Mouse (Mus musculus) CH12.LX (cell line): Measurements from ENCODE around the gene Mgat4b. TPM values are rescaled to one million over a fixed set of nuclear protein-coding genes. Genes with fewer than 3 reads are reported as not detected.

Experiments used
- DNase-seq: peaks from one replicate; pipeline ENCODE4 v3.0.0-alpha.2; 2013; ENCODE audit errors: extremely low read depth
- H3K27ac ChIP-seq: 2 replicates; pipeline ENCODE4 v1.5.1; 2012; ENCODE audit warnings: low read depth, mild to moderate bottlenecking, control low read depth, moderate library complexity; ENCODE audit not compliant: insufficient read depth
- H3K27me3 ChIP-seq: replicated peaks from 2 replicates; pipeline ENCODE3; 2012; ENCODE audit warnings: inconsistent platforms
- H3K36me3 ChIP-seq, 2 experiments: replicated peaks in 1 of 2; 2 replicates each; pipeline versions ENCODE3 to v1.6.1; 2012; ENCODE audit warnings: inconsistent platforms in 1 of 2, low read length in 1 of 2, mild to moderate bottlenecking in 1 of 2, mixed read lengths in 1 of 2, moderate library complexity in 1 of 2; ENCODE audit not compliant: control insufficient read depth in 1 of 2, insufficient read depth in 1 of 2
- H3K4me1 ChIP-seq, 2 experiments: 2 replicates each; pipeline ENCODE4 v1.6.1; 2012; ENCODE audit warnings: inconsistent platforms in 1 of 2, moderate library complexity in 1 of 2; ENCODE audit not compliant: insufficient read depth in 2 of 2, control insufficient read depth in 1 of 2
- H3K4me2 ChIP-seq: 2 replicates; pipeline ENCODE4 v1.6.1; 2012; ENCODE audit warnings: low read depth, mild to moderate bottlenecking, control low read depth; ENCODE audit not compliant: poor library complexity, insufficient read depth, severe bottlenecking
- H3K4me3 ChIP-seq, 3 experiments: fragments of 150-350 bp in 1 of 3; sonication (generic) in 1 of 3; replicated peaks in 1 of 3; 2 replicates each; pipeline versions ENCODE3 to v1.5.1; 2011 to 2012; ENCODE audit warnings: low read depth in 2 of 3, low read length in 2 of 3, mild to moderate bottlenecking in 2 of 3, moderate library complexity in 2 of 3, control low read depth in 1 of 3, improper control_type of control experiment in 1 of 3, inconsistent platforms in 1 of 3, mixed read lengths in 1 of 3; ENCODE audit not compliant: poor library complexity in 1 of 3
- H3K79me2 ChIP-seq: replicated peaks from 2 replicates; pipeline ENCODE4 v1.6.1; 2012; ENCODE audit warnings: mild to moderate bottlenecking, moderate library complexity; ENCODE audit not compliant: control insufficient read depth, poor library complexity, insufficient read depth, severe bottlenecking; ENCODE audit errors: extremely low read depth
- H3K9ac ChIP-seq: 2 replicates; pipeline ENCODE4 v1.6.1; 2012; ENCODE audit warnings: low read depth, mild to moderate bottlenecking, control low read depth, moderate library complexity; ENCODE audit not compliant: insufficient read depth
- H3K9me3 ChIP-seq: replicated peaks from 2 replicates; pipeline ENCODE3; 2012; ENCODE audit warnings: low read length, inconsistent platforms, mixed read lengths
- BHLHE40 ChIP-seq: IDR thresholded peaks from 2 replicates; pipeline ENCODE4 v1.6.1; 2011; ENCODE audit warnings: mild to moderate bottlenecking, low read depth, low read length, improper control_type of control experiment
- CHD1 ChIP-seq: IDR thresholded peaks from 2 replicates; pipeline ENCODE4 v1.6.1; 2012; ENCODE audit warnings: low read depth, low read length, improper control_type of control experiment, inconsistent platforms
- CHD2 ChIP-seq: IDR thresholded peaks from 2 replicates; pipeline ENCODE4 v1.6.1; 2011; ENCODE audit warnings: low read length, improper control_type of control experiment
- CTCF ChIP-seq, 2 experiments: IDR thresholded peaks in 1 of 2; conservative IDR thresholded peaks in 1 of 2; 2 replicates each; pipeline ENCODE4 v1.5.1; 2011 to 2012; ENCODE audit warnings: low read depth in 2 of 2, low read length in 2 of 2, improper control_type of control experiment in 1 of 2, inconsistent platforms in 1 of 2, mild to moderate bottlenecking in 1 of 2, moderate library complexity in 1 of 2
- ELF1 ChIP-seq: IDR thresholded peaks from 2 replicates; pipeline ENCODE4 v1.6.1; 2014; ENCODE audit warnings: low read depth, mild to moderate bottlenecking, inconsistent platforms, low read length, improper control_type of control experiment
- EP300 ChIP-seq: IDR thresholded peaks from 2 replicates; pipeline ENCODE4 v1.6.1; 2011; ENCODE audit warnings: low read length, improper control_type of control experiment
- ETS1 ChIP-seq: conservative IDR thresholded peaks from 2 replicates; pipeline ENCODE4 v1.6.1; 2012; ENCODE audit warnings: low read depth, mild to moderate bottlenecking, inconsistent platforms, low read length, improper control_type of control experiment, moderate library complexity
- GABPA ChIP-seq: IDR thresholded peaks from 2 replicates; pipeline ENCODE4 v1.6.1; 2012; ENCODE audit warnings: low read depth, low read length, improper control_type of control experiment, inconsistent platforms; ENCODE audit not compliant: insufficient replicate concordance
- HCFC1 ChIP-seq: IDR thresholded peaks from 2 replicates; pipeline ENCODE4 v1.6.1; 2012; ENCODE audit warnings: low read depth, mild to moderate bottlenecking, inconsistent platforms, low read length, improper control_type of control experiment
- IRF4 ChIP-seq: IDR thresholded peaks from 2 replicates; pipeline ENCODE4 v1.6.1; 2014; ENCODE audit warnings: low read depth, mild to moderate bottlenecking, inconsistent platforms, low read length, improper control_type of control experiment
- JUN ChIP-seq: IDR thresholded peaks from 2 replicates; pipeline ENCODE4 v1.6.1; 2011; ENCODE audit warnings: low read depth, mild to moderate bottlenecking, low read length, improper control_type of control experiment, moderate library complexity; ENCODE audit not compliant: insufficient read depth
- JUND ChIP-seq: conservative IDR thresholded peaks from 2 replicates; pipeline ENCODE4 v1.6.1; 2011; ENCODE audit warnings: low read depth, low read length, improper control_type of control experiment
- KAT2A ChIP-seq: IDR thresholded peaks from 2 replicates; pipeline ENCODE4 v1.6.1; 2012; ENCODE audit warnings: low read length, improper control_type of control experiment, inconsistent platforms; ENCODE audit not compliant: insufficient replicate concordance
- MAFK ChIP-seq: IDR thresholded peaks from 2 replicates; pipeline ENCODE4 v1.6.1; 2011; ENCODE audit warnings: low read length, improper control_type of control experiment; ENCODE audit not compliant: insufficient replicate concordance
- MAX ChIP-seq: IDR thresholded peaks from 2 replicates; pipeline ENCODE4 v1.6.1; 2011; ENCODE audit warnings: low read length, improper control_type of control experiment
- MAZ ChIP-seq: IDR thresholded peaks from 2 replicates; pipeline ENCODE4 v1.6.1; 2012; ENCODE audit warnings: low read depth, mild to moderate bottlenecking, inconsistent platforms, low read length, improper control_type of control experiment, moderate library complexity
- MEF2A ChIP-seq: IDR thresholded peaks from 2 replicates; pipeline ENCODE4 v1.6.1; 2014; ENCODE audit warnings: low read depth, mild to moderate bottlenecking, inconsistent platforms, low read length, improper control_type of control experiment, borderline replicate concordance
- MXI1 ChIP-seq: IDR thresholded peaks from 2 replicates; pipeline ENCODE4 v1.6.1; 2011; ENCODE audit warnings: mild to moderate bottlenecking, low read depth, low read length, improper control_type of control experiment
- MYC ChIP-seq: IDR thresholded peaks from 2 replicates; pipeline ENCODE4 v1.6.1; 2011; ENCODE audit warnings: low read depth, mild to moderate bottlenecking, improper control_type of control experiment, low read length
- PAX5 ChIP-seq: IDR thresholded peaks from 2 replicates; pipeline ENCODE4 v1.6.1; 2012; ENCODE audit warnings: low read length, inconsistent platforms, mixed read lengths
- POLR2AphosphoS2 ChIP-seq: IDR thresholded peaks from 2 replicates; pipeline ENCODE4 v1.6.1; 2011; ENCODE audit warnings: low read depth, low read length, improper control_type of control experiment
- RCOR1 ChIP-seq: conservative IDR thresholded peaks from 2 replicates; pipeline ENCODE4 v1.6.1; 2012; ENCODE audit warnings: low read depth, mild to moderate bottlenecking, inconsistent platforms, low read length, improper control_type of control experiment
- SIN3A ChIP-seq: IDR thresholded peaks from 2 replicates; pipeline ENCODE4 v1.6.1; 2012; ENCODE audit warnings: low read length, improper control_type of control experiment, inconsistent platforms
- SMC3 ChIP-seq: IDR thresholded peaks from 2 replicates; pipeline ENCODE4 v1.6.1; 2011; ENCODE audit warnings: low read depth, low read length, improper control_type of control experiment
- TBP ChIP-seq: conservative IDR thresholded peaks from 2 replicates; pipeline ENCODE4 v1.6.1; 2011; ENCODE audit warnings: low read depth, low read length, improper control_type of control experiment
- TCF12 ChIP-seq: IDR thresholded peaks from 2 replicates; pipeline ENCODE4 v1.6.1; 2014; ENCODE audit warnings: low read depth, mild to moderate bottlenecking, inconsistent platforms, low read length, improper control_type of control experiment
- UBTF ChIP-seq: IDR thresholded peaks from 2 replicates; pipeline ENCODE4 v1.6.1; 2012; ENCODE audit warnings: low read depth, mild to moderate bottlenecking, inconsistent platforms, low read length, improper control_type of control experiment, moderate library complexity
- USF1 ChIP-seq: IDR thresholded peaks from 2 replicates; pipeline ENCODE4 v1.6.1; 2014; ENCODE audit warnings: low read depth, mild to moderate bottlenecking, inconsistent platforms, low read length, improper control_type of control experiment
- ZC3H11A ChIP-seq: IDR thresholded peaks from 2 replicates; pipeline ENCODE4 v1.6.1; 2012; ENCODE audit warnings: low read depth, mild to moderate bottlenecking, inconsistent platforms, low read length, improper control_type of control experiment
- ZKSCAN1 ChIP-seq: IDR thresholded peaks from 2 replicates; pipeline ENCODE4 v1.6.1; 2012; ENCODE audit warnings: low read depth, inconsistent platforms, low read length, improper control_type of control experiment, borderline replicate concordance
- ZMIZ1 ChIP-seq: IDR thresholded peaks from 2 replicates; pipeline ENCODE4 v1.6.1; 2012; ENCODE audit warnings: low read depth, mild to moderate bottlenecking, inconsistent platforms, low read length, improper control_type of control experiment
- ZNF384 ChIP-seq: IDR thresholded peaks from 2 replicates; pipeline ENCODE4 v1.6.1; 2012; ENCODE audit warnings: low read depth, low read length, improper control_type of control experiment, inconsistent platforms
- dilution Hi-C: fragments of 300-500 bp; cut with MboI; formaldehyde crosslinking; loops from 2 replicates; pipeline ENCODE4 v1.14.3; 2020; ENCODE audit warnings: low sequenced_read_pairs; ENCODE audit not compliant: extremely low pct_unique_long_range_greater_than_20kb, extremely low pct_ligation_motif_present
- in situ Hi-C: fragments of 300-500 bp; cut with MboI; formaldehyde crosslinking; loops from 3 replicates; pipeline ENCODE4 v1.14.3; 2019; ENCODE audit warnings: low sequenced_read_pairs, low pct_ligation_motif_present, low pct_unique_long_range_greater_than_20kb, mixed read lengths
- polyA plus RNA-seq: library from polyadenylated mRNA; unstranded; fragments of >175 nt; gene quantifications from 2 replicates; pipeline ENCODE4 v1.2.1, GENCODE M21; 2012; ENCODE audit warnings: low read depth; ENCODE audit not compliant: insufficient read length
- total RNA-seq, 2 experiments: library from RNA; depleted of rRNA; stranded (reverse); fragments of 300-350 nt in 1 of 2; fragments of >200 nt in 1 of 2; gene quantifications; 2 replicates each; pipeline ENCODE4 v1.2.3; 2012 to 2014

Mgat4b gene
- total and polyA plus RNA-seq, 3 experiments, result 4.6 to 27.4 (median 16.2) TPM

- H3K4me3 ChIP-seq, result peak overlapping the region in 2 of 3 experiments; percentile 5 to 88
Observed at GRCm38 (mm10) chr11:50222559-50223276, 12.0 kb downstream of the Mgat4b start.

GRCm38 (mm10) chr11:50223783-50224662 is 13.3 kb downstream of the Mgat4b start:
- H3K27ac ChIP-seq, result peak overlapping the region; percentile 59
- dilution Hi-C loops (no loop called here), in situ Hi-C loops (loop anchor here (10.0 kb wide), 2 partner anchors 141 to 239 kb away; no protein-coding TSS in a partner anchor)
- H3K9ac ChIP-seq, result peak overlapping the region; percentile 85
- H3K9me3 ChIP-seq, result no peaks in the 10 kb centered on the region
- peaks cover 27 to 66% of the 10 kb centered on the region in 2 experiments for H3K4me1 ChIP-seq
- peak overlapping the region; percentile 67 to 88 (median 74) for H3K4me3 ChIP-seq
- H3K79me2 ChIP-seq, result no peaks in the 10 kb centered on the region; the same call in 1 of the 2 replicates
- peak overlapping the region; percentile 94 for H3K4me2 ChIP-seq
- peaks cover 0 to 23% of the 10 kb centered on the region in 2 experiments for H3K36me3 ChIP-seq
- no peaks in the 10 kb centered on the region for H3K27me3 ChIP-seq
- peak; percentile 54 for DNase-seq
- TF ChIP-seq USF1, result no peak
- no peak for TF ChIP-seq PAX5
- TF ChIP-seq TCF12, result no peak
- peak; percentile 31; the same call in 1 of the 2 replicates for TF ChIP-seq CHD1
- peak; percentile 80 for TF ChIP-seq MAX
- no peak for TF ChIP-seq MEF2A
- no peak; the same call in 1 of the 2 replicates for TF ChIP-seq RCOR1
- TF ChIP-seq MYC, result peak; percentile 42; the same call in 1 of the 2 replicates
- TF ChIP-seq ZC3H11A, result no peak
- TF ChIP-seq MAZ, result no peak
- TF ChIP-seq KAT2A, result 0 out of 2 replicates have a peak, but pooled peaks have one; percentile 54
- TF ChIP-seq SMC3, result no peak
- no peak for TF ChIP-seq GABPA
- TF ChIP-seq JUND, result 0 out of 2 replicates have a peak, but pooled peaks have one; percentile 11
- no peak for TF ChIP-seq IRF4
- TF ChIP-seq SIN3A, result no peak

More at GRCm38 (mm10) chr11:50222559-50223276, 12.0 kb downstream of the Mgat4b start:
- Histone ChIP-seq H3K4me2 (peak overlapping the region; percentile 76), H3K4me1 (peaks cover 17 to 56% of the 10 kb centered on the region in 2 experiments), H3K9me3 (no peaks in the 10 kb centered on the region), H3K9ac (peak overlapping the region; percentile 24), H3K79me2 (no peaks in the 10 kb centered on the region; the same call in 1 of the 2 replicates), H3K27ac (peak overlapping the region; percentile 12; the same call in 1 of the 2 replicates), H3K36me3 (peaks cover 0 to 15% of the 10 kb centered on the region in 2 experiments), H3K27me3 (no peaks in the 10 kb centered on the region)
- in situ Hi-C loops (loop anchor here (10.0 kb wide), 2 partner anchors 142 to 238 kb away; no protein-coding TSS in a partner anchor), dilution Hi-C loops (no loop called here)
- peak; percentile 52 for DNase-seq
- TF ChIP-seq GABPA (no peak), JUND (0 out of 2 replicates have a peak, but pooled peaks have one; percentile 6), ZMIZ1 (no peak), MYC (no peak), POLR2AphosphoS2 (no peak), ETS1 (peak; percentile 78), BHLHE40 (peak; percentile 44), MAZ (no peak), ZNF384 (peak; percentile 61; the same call in 1 of the 2 replicates), SIN3A (peak; percentile 79), JUN (peak; percentile 37; the same call in 1 of the 2 replicates), MAFK (0 out of 2 replicates have a peak, but pooled peaks have one; percentile 20), TBP (0 out of 2 replicates have a peak, but pooled peaks have one; percentile 7), TCF12 (peak; percentile 50; the same call in 1 of the 2 replicates), MEF2A (peak; percentile 88), RCOR1 (no peak), ZKSCAN1 (no peak), HCFC1 (peak; percentile 32; the same call in 1 of the 2 replicates), IRF4 (peak; percentile 95), CHD2 (no peak), ELF1 (0 out of 2 replicates have a peak, but pooled peaks have one; percentile 45), UBTF (no peak), MXI1 (peak; percentile 55; the same call in 1 of the 2 replicates), EP300 (peak; percentile 78), KAT2A (no peak), CTCF (conservative IDR thresholded peaks at IDR 0.05 in 1 of 2, IDR thresholded peaks at IDR 0.05 in 1 of 2; ENCODE audit: low read depth in 2 of 2, low read length in 2 of 2) (no peak)
